Mouse (Mus musculus): ENCODE measurements at regions not wholly inside any gene's neighbourhood (a gene's known extent, or its start where the extent isn't known, plus 50 kb on each side); places are given as distances from the start of the nearest gene placed in this dataset.

GRCm38 (mm10) chr16:76191135-76191534 lies 169.1 kb upstream of the Samsn1 start:
- no peak overlapping the region for H3K4me3 ChIP-seq (ENCODE audit: insufficient read depth, low read length)
- H3K27ac ChIP-seq (ENCODE audit: insufficient read depth, low read length), result no peak overlapping the region
- no peaks in the 10 kb centered on the region for H3K4me1 ChIP-seq (ENCODE audit: control insufficient read depth, insufficient read depth, low read length)
- no peak for TF ChIP-seq POLR2A (IDR thresholded peaks at IDR 0.05; ENCODE audit: low read depth, low read length)

GRCm38 (mm10) chr16:76183556-76183955 lies 161.5 kb upstream of the Samsn1 start:
- H3K4me1 ChIP-seq (ENCODE audit: control insufficient read depth, insufficient read depth, low read length), result peaks cover 4% of the 10 kb centered on the region; the same call in 1 of the 2 replicates
- TF ChIP-seq CTCF (IDR thresholded peaks at IDR 0.05; ENCODE audit: borderline replicate concordance, insufficient read depth, low read length), result no peak
- no peak for TF ChIP-seq POLR2A (IDR thresholded peaks at IDR 0.05; ENCODE audit: low read depth, low read length)

GRCm38 (mm10) chr16:76183105-76183504 lies 161.0 kb upstream of the Samsn1 start:
- H3K27ac ChIP-seq (ENCODE audit: insufficient read depth, low read length), result no peak overlapping the region; the same call in 1 of the 2 replicates
- no peak for TF ChIP-seq CTCF (IDR thresholded peaks at IDR 0.05; ENCODE audit: borderline replicate concordance, insufficient read depth, low read length)
- no peak for TF ChIP-seq POLR2A (IDR thresholded peaks at IDR 0.05; ENCODE audit: low read depth, low read length)
- no peak overlapping the region for H3K4me3 ChIP-seq (ENCODE audit: insufficient read depth, low read length)
- peaks cover 4% of the 10 kb centered on the region; the same call in 1 of the 2 replicates for H3K4me1 ChIP-seq (ENCODE audit: control insufficient read depth, insufficient read depth, low read length)

More at GRCm38 (mm10) chr16:76183556-76183955, 161.5 kb upstream of the Samsn1 start:
- Histone ChIP-seq H3K4me3 (ENCODE audit: insufficient read depth, low read length) (no peak overlapping the region), H3K27ac (ENCODE audit: insufficient read depth, low read length) (no peak overlapping the region)

- peaks cover 4% of the 10 kb centered on the region; the same call in 1 of the 2 replicates for H3K4me1 ChIP-seq (ENCODE audit: control insufficient read depth, insufficient read depth, low read length)
- no peak overlapping the region for H3K4me3 ChIP-seq (ENCODE audit: insufficient read depth, low read length)
- H3K27ac ChIP-seq (ENCODE audit: insufficient read depth, low read length), result no peak overlapping the region
- no peak for TF ChIP-seq POLR2A (IDR thresholded peaks at IDR 0.05; ENCODE audit: low read depth, low read length)
- TF ChIP-seq CTCF (IDR thresholded peaks at IDR 0.05; ENCODE audit: borderline replicate concordance, insufficient read depth, low read length), result no peak
These were observed 159.5 kb upstream of the Samsn1 start for GRCm38 (mm10) chr16:76181596-76181995.

GRCm38 (mm10) chr16:76167651-76168050 lies 145.6 kb upstream of the Samsn1 start:
- Histone ChIP-seq H3K4me1 (ENCODE audit: control insufficient read depth, insufficient read depth, low read length) (no peaks in the 10 kb centered on the region), H3K27ac (ENCODE audit: insufficient read depth, low read length) (no peak overlapping the region), H3K4me3 (ENCODE audit: insufficient read depth, low read length) (no peak overlapping the region)
- TF ChIP-seq CTCF (IDR thresholded peaks at IDR 0.05; ENCODE audit: borderline replicate concordance, insufficient read depth, low read length) (no peak), POLR2A (IDR thresholded peaks at IDR 0.05; ENCODE audit: low read depth, low read length) (no peak)

GRCm38 (mm10) chr16:76160879-76161278 lies 138.8 kb upstream of the Samsn1 start:
- Histone ChIP-seq H3K4me1 (ENCODE audit: control insufficient read depth, insufficient read depth, low read length) (no peaks in the 10 kb centered on the region), H3K4me3 (ENCODE audit: insufficient read depth, low read length) (no peak overlapping the region), H3K27ac (ENCODE audit: insufficient read depth, low read length) (no peak overlapping the region)
- TF ChIP-seq CTCF (IDR thresholded peaks at IDR 0.05; ENCODE audit: borderline replicate concordance, insufficient read depth, low read length) (no peak), POLR2A (IDR thresholded peaks at IDR 0.05; ENCODE audit: low read depth, low read length) (no peak)

GRCm38 (mm10) chr16:76158585-76158984 lies 136.5 kb upstream of the Samsn1 start:
- no peak overlapping the region for H3K4me3 ChIP-seq (ENCODE audit: insufficient read depth, low read length)
- TF ChIP-seq POLR2A (IDR thresholded peaks at IDR 0.05; ENCODE audit: low read depth, low read length) (no peak), CTCF (IDR thresholded peaks at IDR 0.05; ENCODE audit: borderline replicate concordance, insufficient read depth, low read length) (no peak)
- no peaks in the 10 kb centered on the region for H3K4me1 ChIP-seq (ENCODE audit: control insufficient read depth, insufficient read depth, low read length)
- no peak overlapping the region for H3K27ac ChIP-seq (ENCODE audit: insufficient read depth, low read length)

- Histone ChIP-seq H3K27ac (ENCODE audit: insufficient read depth, low read length) (no peak overlapping the region), H3K4me1 (ENCODE audit: control insufficient read depth, insufficient read depth, low read length) (peaks cover 2% of the 10 kb centered on the region; the same call in 1 of the 2 replicates), H3K4me3 (ENCODE audit: insufficient read depth, low read length) (no peak overlapping the region)
- TF ChIP-seq POLR2A (IDR thresholded peaks at IDR 0.05; ENCODE audit: low read depth, low read length) (no peak), CTCF (IDR thresholded peaks at IDR 0.05; ENCODE audit: borderline replicate concordance, insufficient read depth, low read length) (no peak)
These were observed 131.9 kb upstream of the Samsn1 start for GRCm38 (mm10) chr16:76153766-76154525.

GRCm38 (mm10) chr16:76149581-76149980 lies 127.5 kb upstream of the Samsn1 start:
- Histone ChIP-seq H3K27ac (ENCODE audit: insufficient read depth, low read length) (no peak overlapping the region), H3K4me1 (ENCODE audit: control insufficient read depth, insufficient read depth, low read length) (peaks cover 2% of the 10 kb centered on the region; the same call in 1 of the 2 replicates), H3K4me3 (ENCODE audit: insufficient read depth, low read length) (no peak overlapping the region)
- TF ChIP-seq POLR2A (IDR thresholded peaks at IDR 0.05; ENCODE audit: low read depth, low read length) (no peak), CTCF (IDR thresholded peaks at IDR 0.05; ENCODE audit: borderline replicate concordance, insufficient read depth, low read length) (no peak)

GRCm38 (mm10) chr16:76133892-76134291 lies 111.8 kb upstream of the Samsn1 start:
- H3K4me3 ChIP-seq (ENCODE audit: insufficient read depth, low read length), result no peak overlapping the region
- no peak for TF ChIP-seq CTCF (IDR thresholded peaks at IDR 0.05; ENCODE audit: borderline replicate concordance, insufficient read depth, low read length)
- TF ChIP-seq POLR2A (IDR thresholded peaks at IDR 0.05; ENCODE audit: low read depth, low read length), result no peak
- H3K27ac ChIP-seq (ENCODE audit: insufficient read depth, low read length), result no peak overlapping the region
- H3K4me1 ChIP-seq (ENCODE audit: control insufficient read depth, insufficient read depth, low read length), result no peaks in the 10 kb centered on the region
